Mouse (Mus musculus): ENCODE results near the gene Zfp503. TPM values are rescaled to one million over a fixed set of nuclear protein-coding genes. Genes with fewer than 3 reads are reported as not detected.

Gene Zfp503
- total RNA-seq, 4 experiments from 2014 or later = 30.6 to 41.2 (median 34.7) TPM

- peak; percentile 33 for DNase-seq
Measured at GRCm38 (mm10) chr14:21993251-21994060, 4.1 kb upstream of the Zfp503 start.

DNA sequence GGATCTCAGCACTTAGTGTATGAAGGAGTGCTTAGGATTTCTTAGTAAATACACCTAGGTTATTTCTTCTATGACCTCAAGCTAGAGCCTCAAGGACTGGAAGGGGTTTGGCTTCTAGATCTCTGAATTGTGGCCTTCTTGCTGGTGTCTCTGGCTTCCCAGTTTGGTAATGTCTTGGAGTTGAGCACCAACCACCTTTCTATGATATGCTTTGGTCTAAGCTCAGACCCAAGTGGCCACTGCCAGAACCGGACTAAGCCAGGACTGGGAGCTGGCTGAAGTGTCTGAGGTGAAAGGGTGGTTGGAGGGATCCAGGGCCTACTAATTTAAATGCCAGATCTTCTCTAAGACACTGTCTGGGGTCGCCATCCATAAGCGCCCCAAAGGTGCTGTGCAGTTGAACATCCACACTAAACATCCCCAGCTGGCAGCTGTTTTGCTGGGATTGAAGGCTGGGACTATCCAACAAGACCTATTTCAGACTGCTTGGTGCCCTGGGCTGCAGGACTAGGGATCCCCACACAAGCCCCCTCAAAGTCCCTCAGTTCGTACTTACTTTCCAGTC, 3.0 kb upstream of the Zfp503 start:
- DNase-seq = no peak

DNA sequence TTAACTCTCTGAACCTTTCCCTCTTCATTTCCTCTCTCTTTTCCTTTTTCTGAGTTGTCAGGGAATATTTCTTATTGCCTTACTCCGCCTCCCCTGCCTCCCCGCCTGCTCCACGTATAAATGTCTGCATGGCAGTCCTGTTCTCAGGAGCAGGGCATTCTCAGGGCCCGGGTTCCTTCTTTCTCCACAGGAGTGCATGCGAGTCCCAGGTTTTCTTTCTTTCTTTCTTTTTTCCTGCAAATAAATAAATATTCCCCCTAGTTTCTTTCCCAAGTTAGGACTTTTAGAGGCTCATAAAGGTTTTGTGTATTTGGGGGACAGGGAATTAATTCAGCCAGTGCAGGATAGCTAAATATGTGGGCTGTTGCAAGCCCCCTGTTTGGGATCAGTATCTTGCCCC, 2.5 kb upstream of the Zfp503 start:
- DNase-seq = no peak

DNA sequence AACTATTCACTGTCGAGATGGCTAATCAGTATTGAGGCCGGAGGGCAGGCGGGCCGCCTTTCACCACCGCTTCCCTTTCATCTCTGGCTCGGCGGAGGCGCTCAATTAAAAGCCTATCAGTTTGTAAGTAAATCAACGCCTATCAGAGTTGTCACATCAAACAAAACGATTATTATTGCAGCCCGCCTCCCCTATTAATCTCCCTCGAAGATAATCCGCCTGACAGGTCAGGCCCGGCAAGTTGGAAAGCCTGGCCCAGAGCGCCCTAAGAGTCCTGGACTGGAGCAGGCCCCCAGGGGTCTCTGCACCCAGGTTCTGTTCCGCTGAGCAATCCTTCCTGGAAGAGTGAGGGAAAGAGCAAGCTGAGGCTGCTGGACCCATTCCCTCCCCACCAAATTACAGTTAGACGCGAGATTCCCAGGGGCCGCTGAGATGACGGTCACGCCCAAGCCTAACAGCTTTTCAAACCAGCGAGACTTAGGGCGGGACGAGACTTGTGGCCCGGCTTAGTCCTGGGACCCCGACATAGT, 1.9 kb upstream of the Zfp503 start:
- peak; percentile 87 for DNase-seq

DNA sequence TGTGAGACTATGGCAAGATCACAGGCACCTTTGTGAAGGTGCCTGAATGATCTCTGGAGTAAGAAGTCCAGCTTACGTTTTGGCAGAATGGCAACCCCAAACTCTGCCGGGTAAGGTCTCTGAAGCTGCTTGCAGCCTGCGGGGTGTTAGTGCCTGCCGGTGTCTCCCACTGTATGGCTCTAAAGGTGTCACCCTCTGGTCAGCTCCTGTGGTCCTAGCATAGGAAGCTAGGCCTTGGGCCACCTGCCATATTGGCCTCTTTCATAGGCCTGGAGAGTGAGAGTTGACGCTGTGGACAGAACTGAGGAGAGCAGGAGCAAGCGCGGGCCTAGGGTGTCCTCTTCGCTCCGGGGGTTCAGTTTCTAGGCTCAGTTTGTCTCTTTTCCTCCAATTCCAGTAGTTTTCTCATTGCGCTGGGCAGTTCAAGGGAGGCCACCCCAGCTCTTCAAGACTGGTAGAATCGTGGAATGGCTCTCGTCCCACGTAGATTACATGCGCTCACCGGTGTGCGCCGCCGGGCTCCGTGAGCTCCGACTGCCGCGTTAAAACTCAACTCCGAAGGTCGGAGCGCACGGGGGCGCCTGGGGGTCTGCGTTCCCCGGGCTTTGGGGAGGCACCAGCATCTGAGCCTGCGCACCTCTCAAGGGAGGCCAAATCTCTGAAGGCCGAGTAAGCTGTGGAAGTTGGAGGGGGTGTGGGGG, 1.1 kb upstream of the Zfp503 start:
- peak; percentile 36 for DNase-seq

DNA sequence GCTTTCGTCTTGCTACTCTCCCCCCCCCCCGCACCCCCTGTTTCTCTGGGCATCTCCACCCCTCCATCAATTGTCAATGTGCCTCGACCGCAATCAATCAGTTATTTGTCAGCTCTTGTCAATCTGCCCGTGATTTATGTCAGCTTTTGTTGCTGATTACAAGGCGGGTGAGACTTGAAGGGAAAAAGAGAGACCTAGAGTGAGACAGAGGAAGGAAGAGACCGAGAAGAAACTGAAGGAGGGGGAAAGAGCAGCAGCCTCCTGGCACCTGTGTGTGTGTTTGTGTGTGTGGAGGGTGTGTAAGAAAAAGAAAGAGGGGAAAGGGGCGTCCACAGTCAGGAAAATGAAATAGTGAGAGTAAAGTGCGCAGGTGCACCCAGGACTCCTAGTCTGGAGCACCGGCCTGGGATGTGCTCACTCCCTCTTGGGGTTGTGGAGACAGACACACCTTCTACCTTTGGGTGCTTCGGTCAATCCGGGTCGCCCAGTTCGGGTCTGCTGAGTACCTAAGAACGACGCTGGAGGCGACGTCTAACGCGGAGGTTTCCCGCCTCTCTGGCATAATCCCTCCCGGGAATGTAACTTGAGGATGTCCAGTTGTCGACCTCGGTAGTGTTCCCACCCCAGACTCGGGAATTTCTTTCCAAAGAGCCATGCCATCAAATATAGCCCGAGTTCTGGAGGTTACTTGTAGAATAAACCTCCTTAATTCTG, 667 bp downstream of the Zfp503 start:
- peak; percentile 42 for DNase-seq

- DNase-seq = peak; percentile 99
Measured at GRCm38 (mm10) chr14:21987660-21988576, 1.5 kb downstream of the Zfp503 start.

- peak; percentile 31 for DNase-seq
Measured at GRCm38 (mm10) chr14:21986733-21987659, 2.4 kb downstream of the Zfp503 start.

- peak; percentile 79 for DNase-seq
Measured at GRCm38 (mm10) chr14:21985981-21986732, 3.2 kb downstream of the Zfp503 start.

GRCm38 (mm10) chr14:21985426-21985931, 3.9 kb downstream of the Zfp503 start:
- DNase-seq = peak; percentile 44

- peak; percentile 39 for DNase-seq
Measured at GRCm38 (mm10) chr14:21984757-21985425, 4.5 kb downstream of the Zfp503 start.

GRCm38 (mm10) chr14:21983950-21984730, 5.3 kb downstream of the Zfp503 start:
- no peak for DNase-seq

GRCm38 (mm10) chr14:21983311-21983949, 6.0 kb downstream of the Zfp503 start:
- DNase-seq = peak; percentile 21

GRCm38 (mm10) chr14:21982592-21983310, 6.7 kb downstream of the Zfp503 start:
- DNase-seq = peak; percentile 46

DNA sequence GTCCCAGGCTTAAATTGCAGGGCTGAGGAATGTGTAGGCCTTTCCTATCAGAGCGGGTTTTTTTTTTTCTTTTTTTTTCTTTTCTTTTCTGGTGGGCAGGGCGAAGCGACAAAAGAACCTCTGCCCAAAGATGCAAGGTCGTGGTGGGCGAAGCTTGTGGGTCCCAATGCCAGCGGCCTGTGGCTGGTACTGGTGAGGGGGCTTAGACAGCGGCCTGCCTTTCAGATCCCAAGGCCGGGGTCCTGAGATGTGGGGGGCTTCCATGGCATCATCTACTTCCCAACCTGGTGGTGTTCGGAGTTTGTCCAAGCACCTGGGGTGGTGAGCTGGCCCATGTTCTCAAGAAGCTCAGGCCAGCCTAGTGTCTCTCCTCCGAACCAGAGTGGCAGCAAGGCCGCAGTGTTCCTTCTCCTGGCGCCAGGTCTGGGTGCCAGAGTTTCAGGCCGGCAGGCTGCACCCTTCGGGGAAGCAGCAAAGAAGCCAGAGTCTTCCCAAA, 7.3 kb downstream of the Zfp503 start:
- DNase-seq = peak; percentile 45

- peak; percentile 76 for DNase-seq
Measured at GRCm38 (mm10) chr14:21981462-21981861, 7.9 kb downstream of the Zfp503 start.

Measured in adrenal gland, adult 8-10 months (tissue).